Mouse (Mus musculus): ENCODE measurements around the gene Mtg1. TPM values are rescaled to one million over a fixed set of nuclear protein-coding genes. Genes with fewer than 3 reads are reported as not detected.
A peak's percentile ranks its signal among the peaks of the same experiment; 100 is the strongest.

Gene Mtg1
- total and polyA plus RNA-seq, 3 experiments, result 10.8 to 38.1 TPM; not detected in 1

GRCm38 (mm10) chr7:140141350-140141749 lies 4.0 kb downstream of the Mtg1 start:
- H3K9ac ChIP-seq (ENCODE audit: control insufficient read depth, low read depth, low read length, poor library complexity, severe bottlenecking), result no peak overlapping the region
- H3K27ac ChIP-seq (ENCODE audit: control insufficient read depth, low read depth, low read length), result no peak overlapping the region
- no peak for TF ChIP-seq CHD1 (IDR thresholded peaks at IDR 0.05; ENCODE audit: low read depth, low read length)
- TF ChIP-seq POLR2A (IDR thresholded peaks at IDR 0.05; ENCODE audit: control insufficient read depth in 1 of 2, insufficient read depth in 1 of 2, low read depth in 1 of 2, low read length in 2 of 2, poor library complexity in 1 of 2), result no peak
- TF ChIP-seq RCOR1 (IDR thresholded peaks at IDR 0.05; ENCODE audit: low read depth, low read length), result no peak
- TF ChIP-seq MYC (IDR thresholded peaks at IDR 0.05; ENCODE audit: low read depth, low read length), result no peak
- TF ChIP-seq ETS1 (IDR thresholded peaks at IDR 0.05; ENCODE audit: low read depth, low read length), result no peak
- no peak for TF ChIP-seq MYB (IDR thresholded peaks at IDR 0.05; ENCODE audit: low read depth, low read length)
- TF ChIP-seq USF2 (IDR thresholded peaks at IDR 0.05; ENCODE audit: borderline replicate concordance in 1 of 2, insufficient read depth in 1 of 2, low read depth in 1 of 2, low read length in 2 of 2), result no peak
- peak; percentile 83 for TF ChIP-seq RAD21 (IDR thresholded peaks at IDR 0.05; ENCODE audit: low read depth, low read length)
- no peak for TF ChIP-seq MEF2A (IDR thresholded peaks at IDR 0.05; ENCODE audit: extremely low read depth, insufficient replicate concordance, low read depth, low read length, poor library complexity, severe bottlenecking)
- TF ChIP-seq ZC3H11A (IDR thresholded peaks at IDR 0.05; ENCODE audit: low read depth, low read length), result peak; percentile 68
- no peak for TF ChIP-seq GABPA (IDR thresholded peaks at IDR 0.05; ENCODE audit: low read depth, low read length)
- TF ChIP-seq SIN3A (IDR thresholded peaks at IDR 0.05; ENCODE audit: low read length), result no peak
- TF ChIP-seq SMC3 (IDR thresholded peaks at IDR 0.05; ENCODE audit: low read depth, low read length), result peak; percentile 85
- peak; percentile 59 to 86 (median 85) for TF ChIP-seq CTCF (IDR thresholded peaks at IDR 0.05 in 2 of 3, conservative IDR thresholded peaks at IDR 0.05 in 1 of 3; ENCODE audit: control insufficient read depth in 1 of 3, insufficient read depth in 1 of 3, low read depth in 2 of 3, low read length in 3 of 3, poor library complexity in 1 of 3, severe bottlenecking in 1 of 3)
- no peak for TF ChIP-seq MAFK (IDR thresholded peaks at IDR 0.05; ENCODE audit: borderline replicate concordance, low read depth, low read length)
- TF ChIP-seq MXI1 (IDR thresholded peaks at IDR 0.05; ENCODE audit: low read depth, low read length), result no peak
- TF ChIP-seq HCFC1 (IDR thresholded peaks at IDR 0.05; ENCODE audit: low read depth, low read length), result no peak
- no peak for TF ChIP-seq GATA1 (IDR thresholded peaks at IDR 0.05; ENCODE audit: low read depth, low read length)
- TF ChIP-seq KAT2A (conservative IDR thresholded peaks at IDR 0.05; ENCODE audit: low read depth, low read length), result no peak
- TF ChIP-seq NRF1 (IDR thresholded peaks at IDR 0.05; ENCODE audit: insufficient read depth, low read depth, low read length, poor library complexity, severe bottlenecking), result no peak
- no peak for TF ChIP-seq UBTF (IDR thresholded peaks at IDR 0.05; ENCODE audit: borderline replicate concordance, insufficient read depth, low read depth, low read length)
- TF ChIP-seq JUND (IDR thresholded peaks at IDR 0.05; ENCODE audit: low read depth, low read length), result no peak
- TF ChIP-seq E2F4 (IDR thresholded peaks at IDR 0.05; ENCODE audit: borderline replicate concordance, low read depth, low read length), result no peak
- TF ChIP-seq POLR2AphosphoS2 (IDR thresholded peaks at IDR 0.05; ENCODE audit: low read length), result no peak
- TF ChIP-seq POLR2AphosphoS5 (IDR thresholded peaks at IDR 0.05; ENCODE audit: borderline replicate concordance, low read depth, low read length), result no peak
- TF ChIP-seq ELF1 (IDR thresholded peaks at IDR 0.05; ENCODE audit: low read depth, low read length), result no peak
- no peak for TF ChIP-seq CHD2 (IDR thresholded peaks at IDR 0.05; ENCODE audit: low read length)
- no peak for TF ChIP-seq TBP (IDR thresholded peaks at IDR 0.05; ENCODE audit: low read depth, low read length)
- TF ChIP-seq TCF12 (IDR thresholded peaks at IDR 0.05; ENCODE audit: low read depth, low read length), result no peak
- no peak for TF ChIP-seq BHLHE40 (IDR thresholded peaks at IDR 0.05; ENCODE audit: borderline replicate concordance, low read depth, low read length)
- TF ChIP-seq ZMIZ1 (IDR thresholded peaks at IDR 0.05; ENCODE audit: low read depth, low read length), result no peak
- no peak for TF ChIP-seq NELFE (IDR thresholded peaks at IDR 0.05; ENCODE audit: low read depth, low read length)
- TF ChIP-seq MAZ (IDR thresholded peaks at IDR 0.05; ENCODE audit: low read depth, low read length), result no peak
- no peak for TF ChIP-seq ZKSCAN1 (IDR thresholded peaks at IDR 0.05; ENCODE audit: low read depth, low read length)
- DNase-seq (ENCODE audit: low read depth, low spot score), result peak; percentile 83
- peaks cover 0 to 3% of the 10 kb centered on the region in 2 experiments; a peak in 1 of 4 replicates for H3K36me3 ChIP-seq (ENCODE audit: control insufficient read depth in 1 of 2, insufficient read depth in 2 of 2, low read length in 2 of 2)
- H3K79me2 ChIP-seq (ENCODE audit: control insufficient read depth, insufficient read depth, low read length, poor library complexity), result peaks cover 2% of the 10 kb centered on the region; the same call in 1 of the 2 replicates
- no peak overlapping the region for H3K4me3 ChIP-seq (ENCODE audit: control insufficient read depth in 1 of 2, insufficient read depth in 1 of 2, low read depth in 2 of 2, low read length in 2 of 2)
- no peaks in the 10 kb centered on the region for H3K9me3 ChIP-seq (replicated peaks; ENCODE audit: insufficient read depth, low read length)
- H3K27me3 ChIP-seq (ENCODE audit: control insufficient read depth in 1 of 2, insufficient read depth in 2 of 2, low read length in 2 of 2), result no peaks in the 10 kb centered on the region
- H3K4me1 ChIP-seq (ENCODE audit: control insufficient read depth in 1 of 2, insufficient read depth in 2 of 2, low read length in 2 of 2), result no peaks in the 10 kb centered on the region

All from MEL (cell line).